Mouse (Mus musculus): Measurements from ENCODE around the gene Henmt1. TPM values are rescaled to one million over a fixed set of nuclear protein-coding genes. Genes with fewer than 3 reads are reported as not detected.

Henmt1 gene
- polyA plus RNA-seq, 1 experiment: 1.5 TPM

- 86% methylated on average over 1 of the region's 1 CpGs for WGBS
- H3K27ac ChIP-seq (ENCODE audit: control insufficient read depth, insufficient read depth, low read length): no peak overlapping the region
- peaks cover 8% of the 10 kb centered on the region for H3K36me3 ChIP-seq (ENCODE audit: control insufficient read depth, insufficient read depth, low read length)
- no peak overlapping the region for H3K4me3 ChIP-seq (ENCODE audit: control insufficient read depth, insufficient read depth, low read length)
- DNase-seq: no peak
- H3K4me1 ChIP-seq (replicated peaks; ENCODE audit: control insufficient read depth, insufficient read depth, low read length): peaks cover 7% of the 10 kb centered on the region
- H3K27me3 ChIP-seq (ENCODE audit: control insufficient read depth, insufficient read depth, low read length): no peaks in the 10 kb centered on the region
- TF ChIP-seq CTCF (IDR thresholded peaks at IDR 0.05; ENCODE audit: borderline replicate concordance, control insufficient read depth, extremely low read depth, insufficient read depth, low read length, poor library complexity): no peak
- TF ChIP-seq POLR2A (IDR thresholded peaks at IDR 0.05; ENCODE audit: control insufficient read depth, extremely low read depth, insufficient read depth, low read length, poor library complexity): no peak
Measured at GRCm38 (mm10) chr3:108999173-108999572, 59.5 kb downstream of the Henmt1 start.

DNA sequence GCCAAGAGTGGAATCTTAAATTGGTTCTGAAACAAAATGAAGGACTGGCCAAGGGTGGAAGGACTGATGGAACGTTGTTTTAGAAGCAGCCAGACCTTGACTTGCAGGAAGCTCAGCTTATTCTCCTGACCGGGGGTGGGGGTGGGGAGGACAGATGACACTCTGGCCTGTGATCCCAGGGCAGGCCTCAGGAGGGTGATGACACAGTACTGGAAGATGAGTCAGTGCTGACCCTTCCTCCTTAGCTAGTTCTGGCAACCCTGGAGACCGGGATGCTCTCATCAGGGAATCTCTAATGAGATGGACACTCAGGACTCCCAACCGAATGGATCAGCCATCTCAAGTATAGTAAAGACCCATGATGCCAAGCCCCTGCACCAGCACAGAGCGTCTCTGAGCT lies 66.1 kb downstream of the Henmt1 start:
- WGBS: 92% methylated on average over 5 of the region's 5 CpGs
- no peaks in the 10 kb centered on the region for H3K4me1 ChIP-seq (replicated peaks; ENCODE audit: control insufficient read depth, insufficient read depth, low read length)

DNA sequence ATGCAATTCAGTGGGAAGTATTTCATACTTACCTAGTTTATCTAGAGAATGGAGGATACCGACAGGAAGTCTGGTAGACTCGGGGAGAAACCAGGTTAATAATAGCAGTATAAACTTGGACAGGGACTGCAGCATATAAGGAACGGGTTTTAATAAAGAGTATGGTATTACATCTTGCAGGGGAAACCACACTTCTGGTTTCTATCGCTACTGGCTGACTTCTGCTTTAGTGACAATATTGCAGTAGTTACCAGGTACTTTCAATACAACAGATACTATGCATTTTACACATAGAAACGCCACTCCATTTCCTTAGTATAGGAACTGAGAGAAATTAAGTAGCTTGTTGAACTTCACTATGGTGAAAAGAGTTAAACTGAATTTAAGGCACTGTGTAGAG lies 68.5 kb downstream of the Henmt1 start:
- H3K27me3 ChIP-seq (ENCODE audit: control insufficient read depth, insufficient read depth, low read length): no peaks in the 10 kb centered on the region
- 46% methylated on average over 5 of the region's 5 CpGs for WGBS
- H3K27ac ChIP-seq (ENCODE audit: control insufficient read depth, insufficient read depth, low read length): no peak overlapping the region
- no peak for DNase-seq
- H3K4me1 ChIP-seq (replicated peaks; ENCODE audit: control insufficient read depth, insufficient read depth, low read length): no peaks in the 10 kb centered on the region
- no peak overlapping the region for H3K4me3 ChIP-seq (ENCODE audit: control insufficient read depth, insufficient read depth, low read length)
- TF ChIP-seq POLR2A (IDR thresholded peaks at IDR 0.05; ENCODE audit: control insufficient read depth, extremely low read depth, insufficient read depth, low read length, poor library complexity) (no peak), CTCF (IDR thresholded peaks at IDR 0.05; ENCODE audit: borderline replicate concordance, control insufficient read depth, extremely low read depth, insufficient read depth, low read length, poor library complexity) (no peak)
- H3K36me3 ChIP-seq (ENCODE audit: control insufficient read depth, insufficient read depth, low read length): peaks cover under 1% of the 10 kb centered on the region

More for the DNA sequence above, 66.1 kb downstream of the Henmt1 start:
- TF ChIP-seq POLR2A (IDR thresholded peaks at IDR 0.05; ENCODE audit: control insufficient read depth, extremely low read depth, insufficient read depth, low read length, poor library complexity) (no peak), CTCF (IDR thresholded peaks at IDR 0.05; ENCODE audit: borderline replicate concordance, control insufficient read depth, extremely low read depth, insufficient read depth, low read length, poor library complexity) (no peak)
- no peak for DNase-seq
- Histone ChIP-seq H3K36me3 (ENCODE audit: control insufficient read depth, insufficient read depth, low read length) (peaks cover 8% of the 10 kb centered on the region), H3K27ac (ENCODE audit: control insufficient read depth, insufficient read depth, low read length) (no peak overlapping the region), H3K4me3 (ENCODE audit: control insufficient read depth, insufficient read depth, low read length) (no peak overlapping the region), H3K27me3 (ENCODE audit: control insufficient read depth, insufficient read depth, low read length) (no peaks in the 10 kb centered on the region)

Other genes with a start within 250 kb of the Henmt1 start
- gene Gpsm2, start 217.6 kb upstream of the Henmt1 start, polyA plus RNA-seq (2012; rRNA removed): 6.2 and 7.8 TPM in 2 replicates
- gene Aknad1, start 200.2 kb upstream of the Henmt1 start, polyA plus RNA-seq (2012; rRNA removed): 0.05 TPM in 1 of 2 replicates, not detected in the other
- 10.5 and 13.2 TPM in 2 replicates for gene Stxbp3, start 99.3 kb upstream of the Henmt1 start, polyA plus RNA-seq (2012; rRNA removed)
- 3.4 and 3.5 TPM in 2 replicates for gene Fndc7, start 49.9 kb upstream of the Henmt1 start, polyA plus RNA-seq (2012; rRNA removed)
- gene Prpf38b, start 28.1 kb upstream of the Henmt1 start, polyA plus RNA-seq (2012; rRNA removed): 141 and 181 TPM in 2 replicates
- 2.4 and 3.1 TPM in 2 replicates for gene Gm9857, start 572 bp downstream of the Henmt1 start, polyA plus RNA-seq (2012; rRNA removed)
- 6.2 and 6.5 TPM in 2 replicates for gene Fam102b, start 87.7 kb downstream of the Henmt1 start, polyA plus RNA-seq (2012; rRNA removed)
- not detected in 2 replicates for gene Slc25a54, start 140.6 kb downstream of the Henmt1 start, polyA plus RNA-seq (2012; rRNA removed)
- gene Slc25a24, start 183.3 kb downstream of the Henmt1 start, polyA plus RNA-seq (2012; rRNA removed): 2.3 and 2.4 TPM in 2 replicates